15 mouse cellular contexts compared by ENCODE assay signal in genomic region chr15:8991859-8992838, GRCm38 (mm10). TPM values are rescaled to one million over a fixed set of nuclear protein-coding genes. Genes with fewer than 3 reads are reported as not detected.
DNase-seq lines count a peak whose midpoint lies in the region; ATAC-seq and TF ChIP-seq lines count a peak whose summit lies in the region.
"Had no signal": no experiment of that assay in that cellular context is flagged by ENCODE, and none has a peak within 500 bp of the region (broad histone marks: within the 10 kb centered on the region; RNA-seq: fewer than 3 reads in every experiment).

No protein-coding gene starts in this region.

- DNase-seq in lung, postnatal 4 days = no peak
- peak; percentile 45 for DNase-seq in brain, embryonic 14.5 days (ENCODE audit: low read depth)
- DNase-seq in layer of hippocampus, adult 11-12 months (ENCODE audit: low spot score) = no peak
- DNase-seq in thymus, adult 18-20 months = no peak
- DNase-seq: cerebellum, adult 2 months; heart, postnatal 4 days; right cerebral cortex, postnatal 4 days had no signal

- no peak overlapping the region for H3ac ChIP-seq in myocyte (ENCODE audit: control insufficient read depth, insufficient read length)

- no peak overlapping the region for H3K4me3 ChIP-seq in hindbrain, embryonic 16.5 days (ENCODE audit: low read length)
- no peak overlapping the region for H3K4me3 ChIP-seq in hindbrain, embryonic 13.5 days
- H3K4me3 ChIP-seq in lung, embryonic 16.5 days (ENCODE audit: low read length) = no peak overlapping the region
- H3K4me3 ChIP-seq in myocyte = no peak overlapping the region
- H3K4me3 ChIP-seq: embryonic facial prominence, embryonic 15.5 days; liver, embryonic 15.5 days had no signal

- WGBS in hindbrain, embryonic 16.5 days = 80% methylated on average over 12 of the region's 12 CpGs
- 85% methylated on average over 12 of the region's 12 CpGs for whole genome bisulfite sequencing in hindbrain, embryonic 13.5 days
- WGBS in lung, embryonic 16.5 days = 56% methylated on average over 12 of the region's 12 CpGs

- no peaks in the 10 kb centered on the region for H3K4me1 ChIP-seq in hindbrain, embryonic 16.5 days (ENCODE audit: control insufficient read depth, insufficient read depth, low read depth, low read length)
- H3K4me1 ChIP-seq in hindbrain, embryonic 13.5 days (replicated peaks) = no peaks in the 10 kb centered on the region
- H3K4me1 ChIP-seq in lung, embryonic 16.5 days (replicated peaks; ENCODE audit: control insufficient read depth, insufficient read depth, low read length) = no peaks in the 10 kb centered on the region
- H3K4me1 ChIP-seq: embryonic facial prominence, embryonic 15.5 days; liver, embryonic 15.5 days had no signal

- no peaks in the 10 kb centered on the region for H3K27me3 ChIP-seq in hindbrain, embryonic 16.5 days (replicated peaks; ENCODE audit: control insufficient read depth, insufficient read depth, low read length)
- no peaks in the 10 kb centered on the region for H3K27me3 ChIP-seq in hindbrain, embryonic 13.5 days
- no peaks in the 10 kb centered on the region for H3K27me3 ChIP-seq in lung, embryonic 16.5 days (ENCODE audit: control insufficient read depth, insufficient read depth, low read depth, low read length)
- no peaks in the 10 kb centered on the region for H3K27me3 ChIP-seq in myocyte (ENCODE audit: control insufficient read depth, insufficient read depth, insufficient read length)
- H3K27me3 ChIP-seq: CH12.LX; embryonic facial prominence, embryonic 15.5 days; liver, embryonic 15.5 days had no signal

- H3K27ac ChIP-seq in hindbrain, embryonic 16.5 days (ENCODE audit: low read depth, low read length) = no peak overlapping the region
- H3K27ac ChIP-seq in hindbrain, embryonic 13.5 days = no peak overlapping the region
- H3K27ac ChIP-seq in lung, embryonic 16.5 days (ENCODE audit: low read length) = no peak overlapping the region
- H3K27ac ChIP-seq: embryonic facial prominence, embryonic 15.5 days; liver, embryonic 15.5 days had no signal

- no peak overlapping the region for H3K4me2 ChIP-seq in hindbrain, embryonic 16.5 days (ENCODE audit: low read length)
- H3K4me2 ChIP-seq in hindbrain, embryonic 13.5 days = no peak overlapping the region
- no peak overlapping the region for H3K4me2 ChIP-seq in lung, embryonic 16.5 days (ENCODE audit: low read depth, low read length)
- no peak overlapping the region for H3K4me2 ChIP-seq in myocyte (ENCODE audit: low read depth)
- H3K4me2 ChIP-seq: embryonic facial prominence, embryonic 15.5 days; liver, embryonic 15.5 days had no signal

- no peak for TF ChIP-seq POLR2A in brain, embryonic 14.5 days (IDR thresholded peaks at IDR 0.05; ENCODE audit: borderline replicate concordance, extremely low read depth, insufficient read depth, insufficient read length, poor library complexity, severe bottlenecking)
- no peak for TF ChIP-seq POLR2A in myocyte (IDR thresholded peaks at IDR 0.05; ENCODE audit: insufficient read length, low read depth)

- no peak overlapping the region for H3K9ac ChIP-seq in hindbrain, embryonic 16.5 days (ENCODE audit: low read depth, low read length)
- H3K9ac ChIP-seq in hindbrain, embryonic 13.5 days = no peak overlapping the region
- no peak overlapping the region for H3K9ac ChIP-seq in lung, embryonic 16.5 days (ENCODE audit: low read length)
- H3K9ac ChIP-seq: embryonic facial prominence, embryonic 15.5 days; liver, embryonic 15.5 days had no signal

- ATAC-seq in hindbrain, embryonic 16.5 days = peak; percentile 69; the same call in 1 of the 2 replicates
- no peak for ATAC-seq in hindbrain, embryonic 13.5 days (ENCODE audit: low FRiP score)
- ATAC-seq in lung, embryonic 16.5 days (ENCODE audit: low read depth) = peak; percentile 51; the same call in 1 of the 2 replicates
- ATAC-seq: intestine, postnatal 0 days had no signal

- TF ChIP-seq CTCF in brain, embryonic 14.5 days (IDR thresholded peaks at IDR 0.05; ENCODE audit: borderline replicate concordance, extremely low read depth, insufficient read depth, insufficient read length) = no peak

- no peaks in the 10 kb centered on the region for H3K9me3 ChIP-seq in hindbrain, embryonic 16.5 days (ENCODE audit: control insufficient read depth, low read length)
- no peaks in the 10 kb centered on the region for H3K9me3 ChIP-seq in hindbrain, embryonic 13.5 days
- H3K9me3 ChIP-seq in lung, embryonic 16.5 days (ENCODE audit: control insufficient read depth, low read length) = no peaks in the 10 kb centered on the region
- H3K9me3 ChIP-seq: embryonic facial prominence, embryonic 15.5 days; liver, embryonic 15.5 days had no signal

- H3K36me3 ChIP-seq in hindbrain, embryonic 16.5 days (ENCODE audit: control insufficient read depth, insufficient read depth, low read length) = no peaks in the 10 kb centered on the region
- H3K36me3 ChIP-seq in hindbrain, embryonic 13.5 days = no peaks in the 10 kb centered on the region
- no peaks in the 10 kb centered on the region for H3K36me3 ChIP-seq in lung, embryonic 16.5 days (ENCODE audit: control insufficient read depth, insufficient read depth, low read length)
- no peaks in the 10 kb centered on the region for H3K36me3 ChIP-seq in myocyte (ENCODE audit: control insufficient read depth, insufficient read depth)
- H3K36me3 ChIP-seq: embryonic facial prominence, embryonic 15.5 days; liver, embryonic 15.5 days had no signal

- no peaks in the 10 kb centered on the region for H3K79me2 ChIP-seq in myocyte (ENCODE audit: control insufficient read depth, insufficient read depth)

TF ChIP-seq in myocyte, 11 proteins besides CTCF, POLR2A, EP300 and RAD21:
- TF ChIP-seq E2F4 (IDR thresholded peaks at IDR 0.05; ENCODE audit: insufficient read depth) = no peak
- 0 out of 2 replicates have a peak, but pooled peaks have one; percentile 42 for TF ChIP-seq CEBPB (IDR thresholded peaks at IDR 0.05; ENCODE audit: insufficient read depth, poor library complexity, severe bottlenecking)

RNA-seq across cellular contexts. Expression of gene Ranbp3l, which starts 24.4 kb away (rescaled TPM):
- 12.6 and 15.2 TPM in 2 replicates for polyA plus RNA-seq in hindbrain, embryonic 16.5 days (2015; fragmentation: Nextera tagmentation; extraction: Ambion mirVana)
- polyA plus RNA-seq in hindbrain, embryonic 13.5 days (2015; fragmentation: Nextera tagmentation; extraction: Ambion mirVana) = 14.0 and 14.4 TPM in 2 replicates
- 0.15 and 0.16 TPM in 2 replicates for polyA plus RNA-seq in lung, embryonic 16.5 days (2015; fragmentation: Nextera tagmentation; extraction: Ambion mirVana)
- polyA plus RNA-seq in brain, embryonic 14.5 days (2012; rRNA removed) = 4.5 and 7.5 TPM in 2 replicates
- polyA plus RNA-seq in myocyte (2012; fragmentation: generic; extraction: Trizol) = not detected
